Mouse (Mus musculus): ENCODE results near the gene Senp2. TPM values are rescaled to one million over a fixed set of nuclear protein-coding genes. Genes with fewer than 3 reads are reported as not detected.
"Not testable (repeated sequence)": the region's sequence is repeated elsewhere in the genome, so short reads cannot be mapped to it uniquely, and the experiment has no call there.

The Senp2 gene
- polyA plus RNA-seq (2015; fragmentation: Nextera tagmentation; extraction: Ambion mirVana), result 50.9 and 54.5 TPM in 2 replicates

DNA sequence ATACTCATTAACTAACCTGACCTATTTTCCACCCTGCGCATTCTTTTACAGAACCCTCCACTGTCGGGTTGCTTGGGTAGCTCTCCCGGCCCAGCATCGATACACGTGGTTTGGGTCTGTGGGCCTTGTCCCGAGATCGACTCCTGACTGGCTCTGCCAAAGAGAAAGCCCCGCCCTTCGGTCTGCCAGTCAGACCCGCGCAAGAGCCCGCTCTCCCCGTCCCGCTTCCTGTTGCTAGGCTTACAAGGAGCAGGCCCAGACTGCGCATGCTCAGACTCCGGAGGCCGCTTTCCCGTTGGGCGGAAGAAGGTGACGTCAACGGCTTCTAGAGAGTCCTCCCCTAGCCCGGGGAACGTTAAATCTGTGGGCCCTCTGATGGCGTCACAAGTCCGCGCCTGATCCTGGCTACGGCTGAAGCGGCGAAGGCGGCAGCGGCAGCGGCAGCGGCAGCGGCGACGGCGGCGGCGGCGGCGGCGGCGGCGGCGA lies at the start of gene Senp2:
Gene Senp2, plus strand, starts transcription at position 386 of the 486 bp plus-strand sequence.
- H3K9ac ChIP-seq, result peak within 1 kb of the TSS; percentile 95
- H3K27me3 ChIP-seq, result no peaks in the 10 kb centered on the region
- H3K27ac ChIP-seq, result peak within 1 kb of the TSS; percentile 75
- H3K4me1 ChIP-seq, result peaks cover 15% of the 10 kb centered on the region
- no peaks in the 10 kb centered on the region for H3K9me3 ChIP-seq
- ATAC-seq (ENCODE audit: insufficient number of reproducible peaks, insufficient read depth, low FRiP score, low TSS enrichment, low read depth), result peak; percentile 99
- WGBS, result under 1% methylated on average over 45 of the region's 45 CpGs
- H3K4me2 ChIP-seq, result peak within 1 kb of the TSS; percentile 76
- H3K4me3 ChIP-seq, result peak within 1 kb of the TSS; percentile 94
- H3K36me3 ChIP-seq, result 0 out of 2 replicates have a peak, but pooled peaks cover 5% of the 10 kb centered on the region

DNA sequence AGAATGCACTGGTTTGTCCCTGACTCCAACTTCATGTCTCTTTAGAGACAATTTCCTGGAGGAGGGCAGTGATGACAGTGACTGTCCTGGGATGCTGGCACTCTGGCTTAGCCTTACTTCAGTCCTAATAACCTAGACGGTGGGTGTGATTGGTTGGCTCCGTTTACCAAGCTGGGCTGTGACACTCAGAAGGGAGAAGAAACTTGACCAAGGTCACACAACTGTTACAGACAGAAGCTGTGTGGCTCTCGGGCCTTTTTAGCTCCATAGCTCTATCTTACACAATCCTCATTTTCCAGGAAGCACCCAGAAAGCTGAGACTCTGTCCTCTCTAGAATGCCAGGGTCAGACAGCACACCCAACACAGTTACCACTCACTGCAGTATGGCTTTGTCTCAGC lies 43.7 kb upstream of the Senp2 start:
- Histone ChIP-seq H3K4me1 (no peaks in the 10 kb centered on the region), H3K9me3 (no peaks in the 10 kb centered on the region), H3K9ac (no peak overlapping the region), H3K36me3 (no peaks in the 10 kb centered on the region), H3K4me2 (no peak overlapping the region), H3K4me3 (no peak overlapping the region), H3K27me3 (no peaks in the 10 kb centered on the region), H3K27ac (no peak overlapping the region)
- no peak for ATAC-seq (ENCODE audit: insufficient number of reproducible peaks, insufficient read depth, low FRiP score, low TSS enrichment, low read depth)
- 81% methylated on average over 3 of the region's 3 CpGs for WGBS

DNA sequence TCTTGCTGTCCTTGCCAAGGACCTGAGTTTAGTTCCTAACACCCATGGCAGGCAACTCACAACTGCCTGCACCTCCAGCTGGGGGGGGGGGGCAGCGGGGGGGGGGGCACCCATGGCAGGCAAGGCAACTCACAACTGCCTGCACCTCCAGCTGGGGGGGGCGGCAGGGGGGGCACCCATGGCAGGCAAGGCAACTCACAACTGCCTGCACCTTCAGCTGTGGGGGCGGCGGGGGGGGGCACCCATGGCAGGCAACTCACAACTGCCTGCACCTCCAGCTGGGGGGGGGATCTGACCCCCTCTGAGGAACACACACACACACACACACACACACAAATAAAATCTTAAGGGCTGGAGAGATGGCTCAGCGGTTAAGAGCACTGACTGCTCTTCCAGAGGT lies 39.4 kb upstream of the Senp2 start:
- Histone ChIP-seq H3K27me3 (no peaks in the 10 kb centered on the region), H3K9me3 (no peaks in the 10 kb centered on the region), H3K27ac (no peak overlapping the region), H3K4me3 (no peak overlapping the region), H3K9ac (no peak overlapping the region), H3K4me1 (no peaks in the 10 kb centered on the region), H3K4me2 (no peak overlapping the region), H3K36me3 (no peaks in the 10 kb centered on the region)
- ATAC-seq (ENCODE audit: insufficient number of reproducible peaks, insufficient read depth, low FRiP score, low TSS enrichment, low read depth), result 0 out of 2 replicates have a peak, but pooled peaks have one; percentile 37
- 67% methylated on average over 5 of the region's 5 CpGs for WGBS

DNA sequence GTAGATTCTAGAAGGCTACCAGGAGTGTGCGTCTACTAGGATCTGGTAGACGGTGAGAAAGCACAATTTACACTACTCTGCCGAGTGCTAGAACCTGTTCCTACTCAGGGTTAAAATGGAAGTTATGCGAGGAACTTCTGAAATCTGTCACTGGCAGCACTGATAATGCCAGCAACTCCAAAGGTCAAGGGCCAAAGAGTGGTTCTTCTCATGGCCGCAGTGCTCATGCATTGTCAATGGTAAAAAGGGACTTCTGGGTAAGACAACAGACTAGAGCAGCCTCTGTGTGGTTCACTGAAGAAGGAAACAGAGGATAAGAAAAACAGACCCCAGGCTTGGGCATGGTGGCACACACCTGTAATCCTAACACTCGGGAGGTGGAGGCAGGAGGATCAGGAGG lies 38.7 kb upstream of the Senp2 start:
- H3K4me2 ChIP-seq, result no peak overlapping the region
- H3K4me3 ChIP-seq, result no peak overlapping the region
- H3K4me1 ChIP-seq, result no peaks in the 10 kb centered on the region
- no peak overlapping the region for H3K9ac ChIP-seq
- 85% methylated on average over 6 of the region's 6 CpGs for WGBS
- no peaks in the 10 kb centered on the region for H3K9me3 ChIP-seq
- H3K27ac ChIP-seq, result no peak overlapping the region
- ATAC-seq (ENCODE audit: insufficient number of reproducible peaks, insufficient read depth, low FRiP score, low TSS enrichment, low read depth), result no peak
- no peaks in the 10 kb centered on the region for H3K36me3 ChIP-seq
- peaks cover 5% of the 10 kb centered on the region for H3K27me3 ChIP-seq

DNA sequence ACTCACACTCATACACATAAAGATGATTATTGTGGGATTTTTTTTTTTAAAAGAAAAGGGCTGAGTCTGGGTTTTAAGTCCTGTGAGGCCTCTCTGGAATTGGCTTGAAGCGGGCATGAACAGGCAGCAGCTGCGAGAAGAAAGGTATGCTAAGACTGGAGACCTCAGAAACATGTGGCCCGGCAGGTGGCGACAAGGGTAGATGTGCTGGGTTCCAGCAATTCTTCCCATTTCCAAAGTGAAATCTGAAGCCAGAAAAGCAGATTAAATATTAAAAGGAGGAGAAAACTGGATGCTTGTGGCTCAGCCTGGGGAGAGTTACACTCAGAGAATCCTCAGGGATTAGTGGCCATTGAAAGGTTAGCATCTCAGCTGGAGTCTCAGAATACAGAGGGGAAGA lies 37.8 kb upstream of the Senp2 start:
- peaks cover 13% of the 10 kb centered on the region for H3K27me3 ChIP-seq
- no peaks in the 10 kb centered on the region for H3K36me3 ChIP-seq
- peaks cover 6% of the 10 kb centered on the region for H3K4me1 ChIP-seq
- WGBS, result 29% methylated on average over 4 of the region's 4 CpGs
- H3K4me3 ChIP-seq, result no peak overlapping the region
- H3K9me3 ChIP-seq, result no peaks in the 10 kb centered on the region
- H3K9ac ChIP-seq, result no peak overlapping the region
- no peak overlapping the region for H3K4me2 ChIP-seq
- ATAC-seq (ENCODE audit: insufficient number of reproducible peaks, insufficient read depth, low FRiP score, low TSS enrichment, low read depth), result no peak
- no peak overlapping the region for H3K27ac ChIP-seq

DNA sequence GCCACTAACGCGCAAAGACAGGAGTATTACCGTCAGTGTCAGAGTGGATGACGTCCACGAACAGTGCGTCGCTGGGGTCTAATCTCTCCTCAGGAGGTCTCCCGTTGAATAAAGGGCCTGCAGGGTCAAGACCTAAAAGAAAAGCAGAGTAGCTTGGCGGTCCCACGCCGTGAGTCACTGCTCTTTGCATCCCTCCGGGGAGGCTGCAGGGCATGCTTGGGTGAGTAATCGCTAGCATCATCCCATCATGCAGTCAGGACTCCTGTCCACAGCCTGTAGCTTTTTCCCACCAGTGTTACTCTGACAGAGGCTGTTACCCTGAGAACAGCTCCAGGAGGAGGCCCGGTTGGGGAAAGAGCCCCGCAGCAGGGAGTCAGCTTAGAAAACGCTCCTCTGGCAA lies 33.1 kb upstream of the Senp2 start:
- Histone ChIP-seq H3K9ac (peak overlapping the region; percentile 51), H3K4me1 (peaks cover 6% of the 10 kb centered on the region), H3K36me3 (no peaks in the 10 kb centered on the region), H3K27ac (no peak overlapping the region), H3K4me2 (peak overlapping the region; percentile 51), H3K27me3 (peaks cover 13% of the 10 kb centered on the region), H3K4me3 (peak overlapping the region; percentile 18), H3K9me3 (no peaks in the 10 kb centered on the region)
- 4% methylated on average over 16 of the region's 16 CpGs for WGBS
- ATAC-seq (ENCODE audit: insufficient number of reproducible peaks, insufficient read depth, low FRiP score, low TSS enrichment, low read depth), result no peak

- H3K27me3 ChIP-seq, result peaks cover 13% of the 10 kb centered on the region
- H3K4me1 ChIP-seq, result peaks cover 6% of the 10 kb centered on the region
- no peak overlapping the region for H3K4me2 ChIP-seq
- 44% methylated on average over 5 of the region's 5 CpGs for WGBS
- H3K27ac ChIP-seq, result no peak overlapping the region
- H3K9ac ChIP-seq, result no peak overlapping the region
- no peak overlapping the region for H3K4me3 ChIP-seq
- no peaks in the 10 kb centered on the region for H3K36me3 ChIP-seq
- no peaks in the 10 kb centered on the region for H3K9me3 ChIP-seq
- no peak for ATAC-seq (ENCODE audit: insufficient number of reproducible peaks, insufficient read depth, low FRiP score, low TSS enrichment, low read depth)
Measured at GRCm38 (mm10) chr16:21977347-21977746, 31.9 kb upstream of the Senp2 start.

GRCm38 (mm10) chr16:21983146-21983545 lies 26.1 kb upstream of the Senp2 start:
- Histone ChIP-seq H3K36me3 (no peaks in the 10 kb centered on the region), H3K4me2 (no peak overlapping the region), H3K9me3 (no peaks in the 10 kb centered on the region), H3K9ac (no peak overlapping the region), H3K4me1 (no peaks in the 10 kb centered on the region), H3K27ac (no peak overlapping the region), H3K27me3 (no peaks in the 10 kb centered on the region), H3K4me3 (no peak overlapping the region)
- 94% methylated on average over 9 of the region's 9 CpGs for WGBS
- no peak for ATAC-seq (ENCODE audit: insufficient number of reproducible peaks, insufficient read depth, low FRiP score, low TSS enrichment, low read depth)

GRCm38 (mm10) chr16:21983581-21983980 lies 25.7 kb upstream of the Senp2 start:
- H3K9ac ChIP-seq, result no peak overlapping the region
- WGBS, result 91% methylated on average over 4 of the region's 4 CpGs
- no peaks in the 10 kb centered on the region for H3K36me3 ChIP-seq
- H3K27me3 ChIP-seq, result no peaks in the 10 kb centered on the region
- ATAC-seq (ENCODE audit: insufficient number of reproducible peaks, insufficient read depth, low FRiP score, low TSS enrichment, low read depth), result no peak
- H3K27ac ChIP-seq, result no peak overlapping the region
- H3K9me3 ChIP-seq, result no peaks in the 10 kb centered on the region
- no peak overlapping the region for H3K4me3 ChIP-seq
- H3K4me2 ChIP-seq, result no peak overlapping the region
- no peaks in the 10 kb centered on the region for H3K4me1 ChIP-seq

DNA sequence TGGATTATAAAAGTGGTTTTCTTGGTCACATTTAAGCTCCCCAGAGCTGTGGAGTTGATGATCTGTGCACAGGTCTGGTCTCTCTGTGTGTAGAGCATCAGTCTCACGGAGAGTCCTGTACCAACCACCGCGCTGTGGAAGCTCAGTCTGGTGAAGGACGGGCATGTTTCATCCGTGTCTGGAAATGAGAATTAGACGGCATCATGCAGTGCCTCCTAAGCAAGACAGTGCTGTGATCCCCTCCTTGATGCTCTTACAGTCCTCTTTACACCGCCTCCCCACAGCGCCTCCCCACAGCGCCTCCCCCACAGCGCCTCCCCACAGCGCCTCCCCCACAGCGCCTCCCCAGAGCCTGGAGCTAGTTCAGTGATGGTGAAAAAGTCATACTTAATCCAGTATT lies 25.2 kb upstream of the Senp2 start:
- Histone ChIP-seq H3K4me2 (no peak overlapping the region), H3K36me3 (no peaks in the 10 kb centered on the region), H3K4me3 (no peak overlapping the region), H3K27me3 (no peaks in the 10 kb centered on the region), H3K4me1 (no peaks in the 10 kb centered on the region), H3K9ac (no peak overlapping the region), H3K9me3 (no peaks in the 10 kb centered on the region), H3K27ac (no peak overlapping the region)
- WGBS, result 82% methylated on average over 12 of the region's 12 CpGs
- no peak for ATAC-seq (ENCODE audit: insufficient number of reproducible peaks, insufficient read depth, low FRiP score, low TSS enrichment, low read depth)

DNA sequence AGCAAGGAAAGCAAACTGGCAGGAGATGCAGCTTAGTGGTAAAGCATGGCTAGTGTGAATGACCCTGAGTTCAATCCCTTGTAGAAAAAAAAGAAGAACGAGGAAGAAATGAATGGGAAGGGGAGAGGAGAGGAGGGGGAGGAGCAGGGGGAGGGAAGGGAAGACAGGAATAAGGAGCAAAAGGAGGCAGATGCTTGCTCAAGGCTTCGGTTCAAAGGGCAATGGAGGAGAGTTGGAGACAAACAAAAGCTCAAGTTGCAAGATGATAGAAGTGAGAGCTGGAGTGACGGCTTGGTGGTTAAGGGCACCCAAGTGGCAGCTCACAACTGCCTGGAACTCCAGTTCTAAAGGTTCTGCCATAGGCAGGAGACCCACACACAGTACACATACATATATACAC lies 23.1 kb upstream of the Senp2 start:
- ATAC-seq (ENCODE audit: insufficient number of reproducible peaks, insufficient read depth, low FRiP score, low TSS enrichment, low read depth), result no peak
- no peak overlapping the region for H3K4me2 ChIP-seq
- H3K4me1 ChIP-seq, result no peaks in the 10 kb centered on the region
- no peaks in the 10 kb centered on the region for H3K36me3 ChIP-seq
- H3K27me3 ChIP-seq, result no peaks in the 10 kb centered on the region
- WGBS, result 45% methylated on average over 3 of the region's 3 CpGs
- no peak overlapping the region for H3K4me3 ChIP-seq
- no peaks in the 10 kb centered on the region for H3K9me3 ChIP-seq
- H3K27ac ChIP-seq, result no peak overlapping the region
- no peak overlapping the region for H3K9ac ChIP-seq

GRCm38 (mm10) chr16:21987956-21988355 lies 21.3 kb upstream of the Senp2 start:
- no peak overlapping the region for H3K27ac ChIP-seq
- H3K4me3 ChIP-seq, result no peak overlapping the region
- H3K36me3 ChIP-seq, result no peaks in the 10 kb centered on the region
- H3K4me2 ChIP-seq, result no peak overlapping the region
- ATAC-seq (ENCODE audit: insufficient number of reproducible peaks, insufficient read depth, low FRiP score, low TSS enrichment, low read depth), result no peak
- H3K4me1 ChIP-seq, result no peaks in the 10 kb centered on the region
- H3K9ac ChIP-seq, result no peak overlapping the region
- H3K9me3 ChIP-seq, result no peaks in the 10 kb centered on the region
- WGBS, result 49% methylated on average over 5 of the region's 5 CpGs
- H3K27me3 ChIP-seq, result no peaks in the 10 kb centered on the region

DNA sequence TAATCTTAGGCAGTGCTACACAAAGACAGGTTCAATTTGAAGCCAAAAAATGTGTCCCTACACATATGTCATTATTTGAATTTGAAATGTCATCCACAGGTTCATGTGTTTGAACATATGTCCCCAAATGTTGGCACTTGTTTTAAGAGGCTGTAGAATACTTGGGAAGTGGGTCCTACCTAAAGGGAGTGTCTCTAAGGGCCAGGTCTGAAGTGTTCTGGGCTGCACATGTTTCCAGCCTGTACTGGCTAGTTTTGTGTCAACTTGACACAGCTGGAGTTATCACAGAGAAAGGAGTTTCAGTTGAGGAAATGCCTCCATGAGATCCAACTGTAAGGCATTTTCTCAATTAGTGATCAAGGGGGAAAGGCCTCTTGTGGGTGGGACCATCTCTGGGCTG lies 18.4 kb upstream of the Senp2 start:
- not testable (repeated sequence) for H3K27ac ChIP-seq; H3K9ac ChIP-seq; H3K9me3 ChIP-seq; H3K27me3 ChIP-seq; H3K4me1 ChIP-seq; H3K4me3 ChIP-seq; H3K36me3 ChIP-seq; H3K4me2 ChIP-seq; ATAC-seq (ENCODE audit: insufficient number of reproducible peaks, insufficient read depth, low FRiP score, low TSS enrichment, low read depth)
